Mouse (Mus musculus) adrenal gland, postnatal 4 days (tissue): ENCODE results near the gene Spats2l. TPM values are rescaled to one million over a fixed set of nuclear protein-coding genes. Genes with fewer than 3 reads are reported as not detected.

Experiments
- DNase-seq, 2 experiments: peaks; one replicate each; pipeline ENCODE4 v3.0.0; 2021 to 2022; ENCODE audit warnings: low spot score in 2 of 2, mixed read lengths in 2 of 2
- total RNA-seq, 2 experiments: library from RNA; stranded (reverse); gene quantifications; 2 replicates each; pipeline ENCODE4 v1.2.3; 2021

Spats2l gene
- total RNA-seq, 2 experiments from 2014 or later = 20.7 to 22.2 TPM

DNA sequence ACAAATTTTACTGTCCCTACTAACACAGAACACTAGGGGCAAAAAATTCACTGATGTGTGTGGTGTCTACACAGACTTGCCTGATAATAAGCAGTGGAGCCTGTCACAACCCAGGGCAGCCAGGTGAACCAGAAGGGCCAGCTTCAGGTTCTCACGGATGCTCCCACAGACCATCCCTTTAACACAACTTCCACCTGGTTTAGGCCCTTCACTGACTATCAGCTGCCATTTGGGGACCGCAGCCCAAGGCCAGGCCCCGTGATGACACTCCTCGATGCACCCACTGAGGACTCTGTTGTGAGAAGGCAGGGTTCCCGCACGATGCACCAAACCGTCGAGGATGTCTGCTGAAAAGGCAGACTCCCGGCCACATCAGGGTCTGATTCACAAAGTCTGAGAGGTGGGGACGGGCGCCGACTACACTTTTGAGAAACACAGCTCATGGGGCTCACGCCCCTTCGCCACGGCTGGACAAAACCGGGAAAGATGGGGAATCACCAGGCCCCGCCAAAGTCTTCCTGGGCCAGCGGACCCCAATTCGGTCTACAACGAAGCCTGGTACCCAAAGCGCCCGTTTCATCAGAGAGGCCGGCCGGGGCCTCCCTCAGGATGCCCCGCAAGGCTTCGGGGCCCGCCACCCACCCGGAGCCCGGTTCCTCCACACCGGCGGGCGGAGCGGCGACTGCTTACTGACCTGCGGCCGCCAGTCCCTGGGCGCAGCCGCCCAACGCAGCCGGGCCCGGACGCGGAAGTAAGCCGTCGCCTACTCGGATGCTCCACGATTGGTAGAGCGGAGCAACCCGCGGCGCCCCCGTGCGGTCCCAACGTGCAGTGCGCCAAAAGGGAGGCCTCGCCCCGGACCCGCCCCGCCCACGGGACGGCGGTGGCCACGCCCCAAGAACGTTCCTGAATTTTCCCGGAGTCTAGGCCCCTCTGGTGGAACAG lies 195.6 kb downstream of the Spats2l start:
- DNase-seq = peak; percentile 92 to 97

DNA sequence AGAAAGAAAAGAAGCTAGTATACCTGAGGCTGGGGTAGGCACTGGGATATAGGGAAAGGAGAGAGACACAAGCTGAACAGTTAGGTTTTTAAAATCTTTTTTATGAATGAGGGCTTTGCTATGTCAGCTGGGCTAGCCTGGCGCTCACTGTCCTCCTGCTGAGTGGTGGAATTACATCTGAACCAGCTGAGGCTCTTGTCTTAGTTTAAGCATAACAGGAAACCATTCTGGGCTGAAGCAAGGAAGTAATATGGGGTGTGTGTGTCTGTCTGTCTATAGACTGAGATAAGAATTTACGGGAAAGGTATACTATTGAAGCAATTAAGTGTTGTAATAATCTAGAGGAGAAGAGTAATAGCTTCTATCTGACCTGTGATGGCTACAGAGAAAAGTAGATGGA lies 197.6 kb downstream of the Spats2l start:
- no peak for DNase-seq

- no peak for DNase-seq
Observed at GRCm38 (mm10) chr1:57976860-57977259, 202.9 kb downstream of the Spats2l start.

GRCm38 (mm10) chr1:57989052-57989600 lies 215.2 kb downstream of the Spats2l start:
- DNase-seq = no peak

DNA sequence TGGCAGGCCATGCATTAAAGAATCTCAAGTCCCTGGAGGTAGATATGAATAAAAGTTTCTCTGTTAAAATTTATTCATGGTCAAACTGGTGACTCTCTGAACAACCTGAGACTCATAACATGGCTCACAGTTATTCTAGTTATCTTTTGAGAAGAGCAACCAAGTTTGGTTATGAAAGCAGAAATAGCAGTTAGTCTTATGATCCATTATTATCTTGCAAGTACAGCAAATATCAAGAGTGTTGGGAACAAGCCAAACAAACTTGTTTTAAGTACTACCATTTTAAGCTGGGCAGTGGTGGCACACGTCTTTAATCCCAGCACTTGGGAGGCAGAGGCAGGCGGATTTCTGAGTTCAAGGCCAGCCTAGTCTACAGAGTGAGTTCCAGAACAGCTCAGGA lies 217.3 kb downstream of the Spats2l start:
- DNase-seq = no peak

- DNase-seq = peak; percentile 66 to 80
Observed at GRCm38 (mm10) chr1:57995432-57996132, 221.6 kb downstream of the Spats2l start, which contains the start of gene Sgo2a. Gene Sgo2a (plus strand): TSS chr1:57995971.

DNA sequence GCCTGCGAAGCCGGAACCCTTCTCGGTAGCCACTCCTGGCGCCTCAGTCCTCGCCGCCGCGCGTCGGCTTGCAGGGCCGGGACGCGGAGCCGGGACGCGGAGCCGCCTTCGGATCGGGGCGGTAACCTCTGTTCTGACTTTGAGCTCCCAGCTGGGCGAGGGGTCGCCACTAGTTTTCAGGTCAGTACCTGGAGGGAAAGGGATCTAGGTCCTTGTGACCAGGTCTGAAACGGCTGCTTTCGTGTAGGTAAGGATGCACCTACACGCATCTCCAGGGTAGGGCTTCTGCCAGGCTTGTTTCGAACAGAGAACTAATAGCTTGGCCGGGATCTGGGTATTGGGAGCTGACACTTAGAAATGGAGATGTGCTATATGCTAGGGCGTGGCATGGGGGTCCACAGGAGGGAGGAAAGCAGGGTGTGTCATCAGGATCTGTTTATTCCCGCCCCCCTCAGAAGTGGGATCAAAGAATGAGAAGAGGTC lies 222.2 kb downstream of the Spats2l start:
- DNase-seq = no peak

Other genes starting within 250 kb of the Spats2l start
- 1 to 10 TPM; 7.6 to 8.6 TPM for gene Sgo2a, start 221.8 kb downstream of the Spats2l start, total RNA-seq
- gene Kctd18, start 244.8 kb downstream of the Spats2l start, total RNA-seq = 10 to 100 TPM; 29.4 to 29.8 TPM